Mouse (Mus musculus): Measurements from ENCODE around the gene Snx1.

GRCm38 (mm10) chr9:66090593-66091244 is 35.7 kb downstream of the Snx1 start:
- TF ChIP-seq CHD2 (IDR thresholded peaks at IDR 0.05; ENCODE audit: low read depth, low read length), result no peak
- TF ChIP-seq ZNF384 (IDR thresholded peaks at IDR 0.05; ENCODE audit: low read depth, low read length), result no peak
- no peak for TF ChIP-seq MAFK (IDR thresholded peaks at IDR 0.05; ENCODE audit: insufficient read depth, low read depth, low read length)
- no peak for TF ChIP-seq HCFC1 (IDR thresholded peaks at IDR 0.05; ENCODE audit: borderline replicate concordance, insufficient read depth, low read length)
- TF ChIP-seq ZC3H11A (IDR thresholded peaks at IDR 0.05; ENCODE audit: borderline replicate concordance, low read depth, low read length), result no peak

All from ES-E14 (cell line).